Mouse (Mus musculus): ENCODE results near the gene Acer2. TPM values are rescaled to one million over a fixed set of nuclear protein-coding genes. Genes with fewer than 3 reads are reported as not detected.

Gene Acer2
- polyA plus RNA-seq, 1 experiment from 2014 or later, result 28.6 TPM

- under 1% methylated on average over 68 of the region's 68 CpGs for WGBS
- H3K27me3 ChIP-seq, result no peaks in the 10 kb centered on the region
- peaks cover 10% of the 10 kb centered on the region for H3K4me1 ChIP-seq (replicated peaks)
- peak; percentile 96 for ATAC-seq (replicated peaks; ENCODE audit: insufficient number of reproducible peaks, insufficient read depth, low FRiP score, low read depth)
- H3K4me2 ChIP-seq, result peak within 1 kb of the TSS; percentile 83
- peak within 1 kb of the TSS; percentile 92 for H3K4me3 ChIP-seq
- peak within 1 kb of the TSS; percentile 90 for H3K27ac ChIP-seq
- H3K9ac ChIP-seq, result peak within 1 kb of the TSS; percentile 100
- H3K36me3 ChIP-seq, result peaks cover 28% of the 10 kb centered on the region
- no peaks in the 10 kb centered on the region for H3K9me3 ChIP-seq (replicated peaks)
These were observed 16.8 kb upstream of the Acer2 start, which contains the start of gene Rps6 for GRCm38 (mm10) chr4:86857113-86858069. Rps6 (minus strand) TSS chr4:86857412.

- 48% methylated on average over 12 of the region's 12 CpGs for WGBS
- Histone ChIP-seq H3K4me1 (replicated peaks) (peaks cover 10% of the 10 kb centered on the region), H3K9me3 (replicated peaks) (no peaks in the 10 kb centered on the region), H3K36me3 (peaks cover 21% of the 10 kb centered on the region), H3K4me3 (peak overlapping the region; percentile 92), H3K9ac (peak overlapping the region; percentile 76), H3K27me3 (no peaks in the 10 kb centered on the region), H3K27ac (peak overlapping the region; percentile 90; the same call in 1 of the 2 replicates), H3K4me2 (peak overlapping the region; percentile 83)
- no peak for ATAC-seq (replicated peaks; ENCODE audit: insufficient number of reproducible peaks, insufficient read depth, low FRiP score, low read depth)
These were observed 16.1 kb upstream of the Acer2 start for GRCm38 (mm10) chr4:86858070-86858440.

- Histone ChIP-seq H3K4me2 (no peak overlapping the region), H3K36me3 (no peaks in the 10 kb centered on the region), H3K9me3 (replicated peaks) (no peaks in the 10 kb centered on the region), H3K4me1 (replicated peaks) (no peaks in the 10 kb centered on the region), H3K27ac (no peak overlapping the region), H3K9ac (no peak overlapping the region), H3K27me3 (no peaks in the 10 kb centered on the region), H3K4me3 (no peak overlapping the region)
- 76% methylated on average over 5 of the region's 5 CpGs for WGBS
- ATAC-seq (replicated peaks; ENCODE audit: insufficient number of reproducible peaks, insufficient read depth, low FRiP score, low read depth), result no peak
These were observed 10.1 kb upstream of the Acer2 start for GRCm38 (mm10) chr4:86864087-86864486.

- Histone ChIP-seq H3K27ac (no peak overlapping the region), H3K9ac (no peak overlapping the region), H3K4me1 (replicated peaks) (peaks cover 2% of the 10 kb centered on the region; the same call in 1 of the 2 replicates), H3K4me3 (no peak overlapping the region), H3K4me2 (no peak overlapping the region), H3K36me3 (no peaks in the 10 kb centered on the region), H3K27me3 (no peaks in the 10 kb centered on the region), H3K9me3 (replicated peaks) (no peaks in the 10 kb centered on the region)
- ATAC-seq (replicated peaks; ENCODE audit: insufficient number of reproducible peaks, insufficient read depth, low FRiP score, low read depth), result no peak
These were observed 2.2 kb upstream of the Acer2 start for GRCm38 (mm10) chr4:86871988-86872387.

- no peak for ATAC-seq (replicated peaks; ENCODE audit: insufficient number of reproducible peaks, insufficient read depth, low FRiP score, low read depth)
- Histone ChIP-seq H3K4me3 (no peak overlapping the region), H3K9me3 (replicated peaks) (no peaks in the 10 kb centered on the region), H3K4me2 (no peak overlapping the region), H3K36me3 (no peaks in the 10 kb centered on the region), H3K27ac (no peak overlapping the region), H3K27me3 (no peaks in the 10 kb centered on the region), H3K4me1 (replicated peaks) (peaks cover 2% of the 10 kb centered on the region; the same call in 1 of the 2 replicates), H3K9ac (no peak overlapping the region)
- WGBS, result 60% methylated on average over 4 of the region's 4 CpGs
These were observed 1.1 kb upstream of the Acer2 start for GRCm38 (mm10) chr4:86873072-86873471.

- no peaks in the 10 kb centered on the region for H3K9me3 ChIP-seq (replicated peaks)
- H3K9ac ChIP-seq, result no peak overlapping the region
- H3K4me2 ChIP-seq, result no peak overlapping the region
- ATAC-seq (replicated peaks; ENCODE audit: insufficient number of reproducible peaks, insufficient read depth, low FRiP score, low read depth), result no peak
- no peak overlapping the region for H3K4me3 ChIP-seq
- no peaks in the 10 kb centered on the region for H3K27me3 ChIP-seq
- WGBS, result 39% methylated on average over 2 of the region's 2 CpGs
- peak overlapping the region; percentile 46; the same call in 1 of the 2 replicates for H3K27ac ChIP-seq
- peaks cover 2% of the 10 kb centered on the region; the same call in 1 of the 2 replicates for H3K4me1 ChIP-seq (replicated peaks)
- H3K36me3 ChIP-seq, result no peaks in the 10 kb centered on the region
These were observed 5.3 kb downstream of the Acer2 start for GRCm38 (mm10) chr4:86879477-86879876.

GRCm38 (mm10) chr4:86881178-86881577, 7.0 kb downstream of the Acer2 start:
- no peaks in the 10 kb centered on the region for H3K27me3 ChIP-seq
- ATAC-seq (replicated peaks; ENCODE audit: insufficient number of reproducible peaks, insufficient read depth, low FRiP score, low read depth), result no peak
- no peak overlapping the region for H3K4me2 ChIP-seq
- H3K9ac ChIP-seq, result no peak overlapping the region
- no peaks in the 10 kb centered on the region for H3K36me3 ChIP-seq
- no peak overlapping the region for H3K27ac ChIP-seq
- H3K4me1 ChIP-seq (replicated peaks), result peaks cover 8% of the 10 kb centered on the region
- no peaks in the 10 kb centered on the region for H3K9me3 ChIP-seq (replicated peaks)
- no peak overlapping the region for H3K4me3 ChIP-seq
- 83% methylated on average over 4 of the region's 4 CpGs for WGBS

GRCm38 (mm10) chr4:86882413-86882812, 8.2 kb downstream of the Acer2 start:
- H3K9me3 ChIP-seq (replicated peaks), result no peaks in the 10 kb centered on the region
- H3K9ac ChIP-seq, result no peak overlapping the region
- no peak overlapping the region for H3K27ac ChIP-seq
- no peak overlapping the region for H3K4me3 ChIP-seq
- no peaks in the 10 kb centered on the region for H3K27me3 ChIP-seq
- H3K4me1 ChIP-seq (replicated peaks), result peaks cover 18% of the 10 kb centered on the region
- WGBS, result 43% methylated on average over 2 of the region's 2 CpGs
- no peak for ATAC-seq (replicated peaks; ENCODE audit: insufficient number of reproducible peaks, insufficient read depth, low FRiP score, low read depth)
- no peaks in the 10 kb centered on the region for H3K36me3 ChIP-seq
- H3K4me2 ChIP-seq, result no peak overlapping the region

- Histone ChIP-seq H3K36me3 (peaks cover 6% of the 10 kb centered on the region; the same call in 1 of the 2 replicates), H3K9ac (no peak overlapping the region), H3K9me3 (replicated peaks) (no peaks in the 10 kb centered on the region), H3K4me2 (no peak overlapping the region), H3K4me1 (replicated peaks) (peaks cover 18% of the 10 kb centered on the region), H3K27ac (no peak overlapping the region), H3K27me3 (no peaks in the 10 kb centered on the region), H3K4me3 (no peak overlapping the region)
- no peak for ATAC-seq (replicated peaks; ENCODE audit: insufficient number of reproducible peaks, insufficient read depth, low FRiP score, low read depth)
- WGBS, result 57% methylated on average over 4 of the region's 4 CpGs
These were observed 10.7 kb downstream of the Acer2 start for GRCm38 (mm10) chr4:86884945-86885344.

- ATAC-seq (replicated peaks; ENCODE audit: insufficient number of reproducible peaks, insufficient read depth, low FRiP score, low read depth), result peak; percentile 39; the same call in 1 of the 2 replicates
- Histone ChIP-seq H3K27me3 (no peaks in the 10 kb centered on the region), H3K4me2 (peak overlapping the region; percentile 79), H3K4me1 (replicated peaks) (peaks cover 18% of the 10 kb centered on the region), H3K36me3 (peaks cover 6% of the 10 kb centered on the region; the same call in 1 of the 2 replicates), H3K27ac (peak overlapping the region; percentile 83), H3K4me3 (peak overlapping the region; percentile 52), H3K9ac (peak overlapping the region; percentile 49), H3K9me3 (replicated peaks) (no peaks in the 10 kb centered on the region)
- WGBS, result 20% methylated on average over 12 of the region's 12 CpGs
These were observed 11.6 kb downstream of the Acer2 start for GRCm38 (mm10) chr4:86885790-86886159.

GRCm38 (mm10) chr4:86886160-86886878, 12.1 kb downstream of the Acer2 start:
- WGBS, result 8% methylated on average over 18 of the region's 18 CpGs

More at GRCm38 (mm10) chr4:86886160-86886878, 12.1 kb downstream of the Acer2 start:
- H3K27me3 ChIP-seq, result no peaks in the 10 kb centered on the region
- H3K4me3 ChIP-seq, result peak overlapping the region; percentile 52
- peaks cover 18% of the 10 kb centered on the region for H3K4me1 ChIP-seq (replicated peaks)
- peak overlapping the region; percentile 49 for H3K9ac ChIP-seq
- H3K9me3 ChIP-seq (replicated peaks), result no peaks in the 10 kb centered on the region
- H3K36me3 ChIP-seq, result peaks cover 6% of the 10 kb centered on the region; the same call in 1 of the 2 replicates
- peak overlapping the region; percentile 83 for H3K27ac ChIP-seq
- H3K4me2 ChIP-seq, result peak overlapping the region; percentile 79
- ATAC-seq (replicated peaks; ENCODE audit: insufficient number of reproducible peaks, insufficient read depth, low FRiP score, low read depth), result peak; percentile 76
